Mouse (Mus musculus) central nervous system, embryonic 18 days (tissue): ENCODE data around the gene Jagn1. TPM values are rescaled to one million over a fixed set of nuclear protein-coding genes. Genes with fewer than 3 reads are reported as not detected.

Experiments used
- polyA plus RNA-seq: library from polyadenylated mRNA; depleted of rRNA; stranded (reverse); fragments of >200 nt; gene quantifications from 2 replicates; pipeline ENCODE4 v1.2.3, GENCODE M21; 2012; rRNA removed

Jagn1 gene
- polyA plus RNA-seq, result 69.3 and 70.5 TPM in 2 replicates

GRCm38 (mm10) chr6:113442442-113443090, at the start of gene Jagn1:
Gene Jagn1, plus strand, starts transcription at chr6:113442569.

GRCm38 (mm10) chr6:113419199-113419587, 23.2 kb upstream of the Jagn1 start, which contains the start of gene Rpusd3:
Gene Rpusd3, minus strand, starts transcription at chr6:113419340.

GRCm38 (mm10) chr6:113435664-113436205, 6.6 kb upstream of the Jagn1 start, which contains the start of gene Cidec:
Gene Cidec, minus strand, starts transcription at chr6:113435760.

GRCm38 (mm10) chr6:113457952-113458534, 15.7 kb downstream of the Jagn1 start, which contains the start of gene Il17re:
Gene Il17re, plus strand, starts transcription at chr6:113458484.

GRCm38 (mm10) chr6:113471297-113471936, 29.0 kb downstream of the Jagn1 start, which contains the start of gene Il17rc:
Gene Il17rc, plus strand, starts transcription at chr6:113471427.

GRCm38 (mm10) chr6:113483100-113483615, 40.8 kb downstream of the Jagn1 start, which contains the start of gene Creld1:
Gene Creld1, plus strand, starts transcription at chr6:113483297.

Other genes with a start within 250 kb of the Jagn1 start
- 63.7 and 69.4 TPM in 2 replicates for gene Lhfpl4, start 247.2 kb upstream of the Jagn1 start, polyA plus RNA-seq
- gene Mtmr14, start 204.7 kb upstream of the Jagn1 start, polyA plus RNA-seq, result 33.4 and 34.9 TPM in 2 replicates
- gene Cpne9, start 160.3 kb upstream of the Jagn1 start, polyA plus RNA-seq, result 3.1 and 9.4 TPM in 2 replicates
- 28.8 and 28.9 TPM in 2 replicates for gene Brpf1, start 135.4 kb upstream of the Jagn1 start, polyA plus RNA-seq
- gene Ogg1, start 115.6 kb upstream of the Jagn1 start, polyA plus RNA-seq, result 14.3 and 16.3 TPM in 2 replicates
- 102 and 103 TPM in 2 replicates for gene Camk1, start 98.6 kb upstream of the Jagn1 start, polyA plus RNA-seq
- gene Tada3, start 64.7 kb upstream of the Jagn1 start, polyA plus RNA-seq, result 70.0 and 78.9 TPM in 2 replicates
- gene Arpc4, start 64.5 kb upstream of the Jagn1 start, polyA plus RNA-seq, result 132 and 137 TPM in 2 replicates
- gene Ttll3, start 53.3 kb upstream of the Jagn1 start, polyA plus RNA-seq, result 22.2 and 22.8 TPM in 2 replicates
- 20.9 and 21.9 TPM in 2 replicates for gene Rpusd3, start 23.2 kb upstream of the Jagn1 start, polyA plus RNA-seq
- gene Cidec, start 6.8 kb upstream of the Jagn1 start, polyA plus RNA-seq, result 0.04 and 0.07 TPM in 2 replicates
- 0.13 and 0.36 TPM in 2 replicates for gene Il17re, start 15.9 kb downstream of the Jagn1 start, polyA plus RNA-seq
- 3.5 and 4.0 TPM in 2 replicates for gene Il17rc, start 28.9 kb downstream of the Jagn1 start, polyA plus RNA-seq
- gene Creld1, start 40.7 kb downstream of the Jagn1 start, polyA plus RNA-seq, result 43.0 and 44.8 TPM in 2 replicates
- gene Prrt3, start 59.4 kb downstream of the Jagn1 start, polyA plus RNA-seq, result 13.0 and 13.1 TPM in 2 replicates
- 74.1 and 76.8 TPM in 2 replicates for gene Emc3, start 89.1 kb downstream of the Jagn1 start, polyA plus RNA-seq
- 4.5 and 4.6 TPM in 2 replicates for gene Fancd2, start 89.1 kb downstream of the Jagn1 start, polyA plus RNA-seq
- gene Fancd2os, start 158.1 kb downstream of the Jagn1 start, polyA plus RNA-seq, result 0.04 TPM in 1 of 2 replicates, not detected in the other
- 247 and 262 TPM in 2 replicates for gene Brk1, start 162.2 kb downstream of the Jagn1 start, polyA plus RNA-seq
- 55.8 and 61.6 TPM in 2 replicates for gene Vhl, start 181.4 kb downstream of the Jagn1 start, polyA plus RNA-seq
- 4.9 and 5.6 TPM in 2 replicates for gene Irak2, start 195.9 kb downstream of the Jagn1 start, polyA plus RNA-seq